Mouse (Mus musculus) CD8-positive naive resting alpha-beta T cell, adult 2 months (primary cell): ENCODE data around the gene Mypop.

ENCODE experiments used
- DNase-seq, 2 experiments: peaks; one replicate each; pipeline ENCODE4 v3.0.0; 2022; ENCODE audit warnings: low read depth in 2 of 2, low spot score in 2 of 2

The Mypop gene

GRCm38 (mm10) chr7:18989995-18990394 lies 1.1 kb upstream of the Mypop start:
- no peak for DNase-seq

- no peak for DNase-seq
Measured at GRCm38 (mm10) chr7:18991660-18992293, 732 bp downstream of the Mypop start.

- DNase-seq: no peak
Measured at GRCm38 (mm10) chr7:18992294-18992675, 1.2 kb downstream of the Mypop start.

- no peak for DNase-seq
Measured at GRCm38 (mm10) chr7:18993036-18993435, 2.0 kb downstream of the Mypop start.

GRCm38 (mm10) chr7:18998835-18999234 lies 7.8 kb downstream of the Mypop start:
- DNase-seq: no peak

- no peak for DNase-seq
Measured at GRCm38 (mm10) chr7:19000421-19000820, 9.4 kb downstream of the Mypop start.

- DNase-seq: peak; percentile 76 to 79
Measured at GRCm38 (mm10) chr7:19001066-19001806, 10.2 kb downstream of the Mypop start.

- DNase-seq: no peak
Measured at GRCm38 (mm10) chr7:19001807-19002085, 10.7 kb downstream of the Mypop start.

- DNase-seq: no peak
Measured at GRCm38 (mm10) chr7:19002115-19002514, 11.1 kb downstream of the Mypop start.

- peak; percentile 35 to 48 for DNase-seq
Measured at GRCm38 (mm10) chr7:19002848-19003498, 11.9 kb downstream of the Mypop start.

- peak; percentile 86 to 92 for DNase-seq
Measured at GRCm38 (mm10) chr7:19003902-19004630, 13.0 kb downstream of the Mypop start, which contains the start of gene Irf2bp1. Irf2bp1 (plus strand) TSS chr7:19004044.

- no peak for DNase-seq
Measured at GRCm38 (mm10) chr7:19004631-19005079, 13.6 kb downstream of the Mypop start.

GRCm38 (mm10) chr7:19005417-19006121 lies 14.5 kb downstream of the Mypop start:
- DNase-seq: no peak

- peak; percentile 73 to 82 for DNase-seq
Measured at GRCm38 (mm10) chr7:19006476-19006875, 15.4 kb downstream of the Mypop start.

GRCm38 (mm10) chr7:19007026-19007977 lies 16.3 kb downstream of the Mypop start:
- DNase-seq: no peak

GRCm38 (mm10) chr7:19010581-19010980 lies 19.5 kb downstream of the Mypop start:
- DNase-seq: no peak

- DNase-seq: no peak
Measured at GRCm38 (mm10) chr7:19012025-19012621, 21.1 kb downstream of the Mypop start.

GRCm38 (mm10) chr7:19012882-19013281 lies 21.8 kb downstream of the Mypop start:
- no peak for DNase-seq

- no peak for DNase-seq
Measured at GRCm38 (mm10) chr7:19014452-19014851, 23.4 kb downstream of the Mypop start.
